Mouse (Mus musculus): ENCODE data around the gene Nmt2. TPM values are rescaled to one million over a fixed set of nuclear protein-coding genes. Genes with fewer than 3 reads are reported as not detected.
A peak's percentile ranks its signal among the peaks of the same experiment; 100 is the strongest.

The Nmt2 gene
- polyA plus RNA-seq, 1 experiment from 2014 or later, result 32.1 TPM

DNA sequence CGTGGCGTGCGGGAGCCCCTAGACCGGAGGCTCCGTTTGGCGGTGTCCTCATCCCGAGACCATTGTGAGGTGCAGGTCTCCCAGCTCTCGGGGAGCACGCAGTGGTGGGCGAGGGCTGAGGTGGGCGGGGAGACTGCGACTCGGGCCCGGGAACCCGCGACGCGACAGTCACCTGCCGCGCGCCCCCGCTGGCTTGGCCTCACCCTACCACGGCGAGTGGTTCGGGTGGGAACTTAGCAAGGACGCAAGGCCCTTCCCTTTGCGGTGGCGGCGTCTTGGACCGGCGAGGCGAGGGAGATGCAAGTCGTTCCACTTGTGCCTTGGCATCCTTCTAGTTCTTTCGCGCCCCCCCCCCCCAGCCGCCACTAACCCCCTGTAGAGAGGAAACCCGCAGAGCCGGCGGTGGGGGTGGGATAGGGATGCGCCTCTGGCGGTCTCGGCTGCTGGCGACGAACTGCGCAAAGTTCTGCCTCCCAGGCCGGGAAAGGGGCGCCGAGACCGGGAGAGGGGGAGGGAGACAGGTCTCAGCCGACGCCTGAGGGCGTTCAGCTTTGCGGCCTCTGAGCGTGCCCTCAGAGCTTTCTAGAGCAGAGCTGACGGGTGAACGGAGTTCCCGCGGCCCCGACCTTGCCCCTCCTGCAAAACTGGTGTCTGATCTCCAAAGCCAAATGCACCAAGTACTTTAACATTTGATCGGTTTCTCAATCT, 615 bp downstream of the Nmt2 start:
- Histone ChIP-seq H3K27me3 (replicated peaks) (no peaks in the 10 kb centered on the region), H3K9ac (peak overlapping the region; percentile 95), H3K4me1 (peaks cover 25% of the 10 kb centered on the region), H3K4me3 (peak overlapping the region; percentile 92), H3K27ac (replicated peaks) (peak overlapping the region; percentile 92), H3K4me2 (peak overlapping the region; percentile 79), H3K36me3 (no peaks in the 10 kb centered on the region), H3K9me3 (no peaks in the 10 kb centered on the region)
- peak; percentile 6; the same call in 1 of the 2 replicates for ATAC-seq (ENCODE audit: extremely low read depth, insufficient number of reproducible peaks, low FRiP score, low TSS enrichment)
- under 1% methylated on average over 54 of the region's 60 CpGs for WGBS

DNA sequence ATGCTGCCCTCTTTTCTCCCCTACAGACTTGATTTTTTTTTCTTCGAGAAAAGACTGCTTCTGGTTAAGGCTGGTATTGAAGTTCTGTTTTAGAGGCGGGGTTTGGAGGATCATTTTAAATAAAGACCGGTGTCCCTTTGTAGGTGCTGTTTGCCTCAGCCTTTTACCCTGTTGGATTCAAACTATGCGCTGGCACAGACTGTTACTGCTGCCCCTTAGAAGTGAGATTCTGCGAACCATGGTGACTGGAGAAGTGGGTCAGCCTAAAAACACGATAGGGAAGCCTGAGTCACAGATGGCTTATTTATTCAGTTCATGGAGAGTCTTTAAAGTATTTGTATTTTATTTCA, 1.1 kb downstream of the Nmt2 start:
- peaks cover 25% of the 10 kb centered on the region for H3K4me1 ChIP-seq
- no peaks in the 10 kb centered on the region for H3K27me3 ChIP-seq (replicated peaks)
- 3% methylated on average over 6 of the region's 6 CpGs for WGBS
- peak overlapping the region; percentile 92 for H3K27ac ChIP-seq (replicated peaks)
- H3K4me3 ChIP-seq, result peak overlapping the region; percentile 92
- ATAC-seq (ENCODE audit: extremely low read depth, insufficient number of reproducible peaks, low FRiP score, low TSS enrichment), result no peak
- no peaks in the 10 kb centered on the region for H3K9me3 ChIP-seq
- H3K36me3 ChIP-seq, result no peaks in the 10 kb centered on the region
- peak overlapping the region; percentile 79 for H3K4me2 ChIP-seq
- peak overlapping the region; percentile 95 for H3K9ac ChIP-seq

DNA sequence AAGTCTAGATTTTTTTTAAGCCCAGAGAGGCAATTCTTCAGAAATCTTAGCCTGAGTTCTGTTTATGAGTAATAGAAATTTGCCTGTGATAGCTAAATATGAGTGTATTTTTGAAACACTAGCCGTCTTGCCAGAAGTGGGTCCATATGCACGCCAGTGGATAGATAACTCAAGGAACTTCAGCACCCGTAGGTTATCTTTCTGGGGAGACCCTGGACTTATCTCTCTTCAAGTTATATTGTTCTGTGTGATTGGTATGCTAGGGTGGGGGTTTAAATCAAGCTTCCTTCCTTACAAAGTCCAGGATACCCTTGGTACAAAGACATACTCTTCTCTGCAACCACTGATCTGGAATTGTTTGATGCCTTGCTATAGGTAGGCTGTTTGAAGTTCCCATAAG, 1.7 kb downstream of the Nmt2 start:
- peak overlapping the region; percentile 92 for H3K4me3 ChIP-seq
- 12% methylated on average over 3 of the region's 3 CpGs for WGBS
- H3K27ac ChIP-seq (replicated peaks), result peak overlapping the region; percentile 92; the same call in 1 of the 2 replicates
- ATAC-seq (ENCODE audit: extremely low read depth, insufficient number of reproducible peaks, low FRiP score, low TSS enrichment), result no peak
- no peaks in the 10 kb centered on the region for H3K36me3 ChIP-seq
- H3K4me1 ChIP-seq, result peaks cover 25% of the 10 kb centered on the region
- H3K4me2 ChIP-seq, result peak overlapping the region; percentile 79
- no peaks in the 10 kb centered on the region for H3K27me3 ChIP-seq (replicated peaks)
- no peaks in the 10 kb centered on the region for H3K9me3 ChIP-seq
- H3K9ac ChIP-seq, result peak overlapping the region; percentile 95

DNA sequence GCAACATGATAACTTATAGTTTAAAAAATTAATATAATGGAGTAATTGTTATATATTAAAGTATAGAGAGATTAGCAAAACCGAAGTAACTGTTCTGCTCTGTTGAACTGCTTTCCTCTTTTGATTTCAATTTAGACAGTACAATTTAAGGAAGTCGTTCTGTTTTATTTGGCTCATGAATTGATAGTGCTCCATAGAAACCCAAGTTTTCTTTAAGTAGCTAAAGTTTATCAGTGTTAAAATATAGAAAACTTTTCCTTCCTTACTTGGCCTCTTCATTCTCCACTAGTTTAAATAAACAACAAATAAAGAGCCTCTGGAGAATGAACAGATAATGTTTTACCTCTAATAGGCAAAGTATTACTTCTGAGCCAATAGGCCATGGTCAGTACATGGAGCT, 2.2 kb downstream of the Nmt2 start:
- Histone ChIP-seq H3K27ac (replicated peaks) (no peak overlapping the region), H3K4me2 (peak overlapping the region; percentile 79), H3K4me3 (peak overlapping the region; percentile 92), H3K9me3 (no peaks in the 10 kb centered on the region), H3K9ac (no peak overlapping the region), H3K36me3 (no peaks in the 10 kb centered on the region), H3K4me1 (peaks cover 25% of the 10 kb centered on the region), H3K27me3 (replicated peaks) (no peaks in the 10 kb centered on the region)
- ATAC-seq (ENCODE audit: extremely low read depth, insufficient number of reproducible peaks, low FRiP score, low TSS enrichment), result no peak
- 49% methylated on average over 2 of the region's 2 CpGs for WGBS

DNA sequence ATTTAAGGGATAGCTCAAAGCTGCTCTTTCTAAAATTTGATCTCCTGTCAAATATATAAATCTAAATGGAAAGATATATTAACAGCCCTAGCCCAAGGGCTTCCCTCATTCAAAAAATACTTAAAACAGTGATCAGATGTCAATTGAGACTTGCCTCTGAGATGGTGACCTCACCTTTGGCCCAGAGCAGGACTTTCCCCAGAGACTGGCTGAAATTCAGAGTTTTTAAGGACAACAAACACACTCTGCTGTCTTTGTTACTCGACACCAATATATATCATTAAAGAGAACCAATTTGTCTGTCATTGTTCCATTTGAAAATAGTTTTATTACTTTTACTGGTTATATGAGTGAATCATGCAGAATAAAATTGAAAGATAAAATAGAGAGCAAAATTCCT, 5.6 kb downstream of the Nmt2 start:
- Histone ChIP-seq H3K4me2 (no peak overlapping the region), H3K27me3 (replicated peaks) (no peaks in the 10 kb centered on the region), H3K9me3 (no peaks in the 10 kb centered on the region), H3K4me3 (no peak overlapping the region), H3K36me3 (no peaks in the 10 kb centered on the region), H3K9ac (no peak overlapping the region), H3K27ac (replicated peaks) (no peak overlapping the region), H3K4me1 (peaks cover 21% of the 10 kb centered on the region)
- 76% methylated on average over 1 of the region's 1 CpGs for WGBS
- ATAC-seq (ENCODE audit: extremely low read depth, insufficient number of reproducible peaks, low FRiP score, low TSS enrichment), result no peak

DNA sequence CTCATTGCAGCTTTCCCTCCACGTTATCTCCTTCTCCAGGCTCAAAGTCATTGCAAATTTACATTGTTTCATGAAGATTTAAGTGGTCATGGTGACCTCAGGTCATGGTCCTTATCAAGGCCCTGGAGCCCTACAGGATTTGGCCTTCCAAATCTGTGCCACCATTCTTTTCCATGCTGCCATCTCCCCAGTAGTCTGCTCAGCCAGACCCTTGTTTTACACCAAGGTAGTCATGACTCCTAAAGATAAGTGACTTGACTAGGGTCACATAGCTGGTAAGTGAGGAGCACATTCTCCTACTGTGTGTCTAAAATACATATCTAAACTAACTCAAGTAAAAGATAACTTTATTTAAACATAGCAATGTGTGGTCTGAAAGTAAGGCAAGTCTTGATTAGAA, 8.2 kb downstream of the Nmt2 start:
- 64% methylated on average over 1 of the region's 1 CpGs for WGBS
- Histone ChIP-seq H3K27me3 (replicated peaks) (no peaks in the 10 kb centered on the region), H3K27ac (replicated peaks) (no peak overlapping the region), H3K4me2 (no peak overlapping the region), H3K4me3 (no peak overlapping the region), H3K9ac (no peak overlapping the region), H3K9me3 (no peaks in the 10 kb centered on the region), H3K4me1 (peaks cover 6% of the 10 kb centered on the region; the same call in 1 of the 2 replicates), H3K36me3 (no peaks in the 10 kb centered on the region)
- ATAC-seq (ENCODE audit: extremely low read depth, insufficient number of reproducible peaks, low FRiP score, low TSS enrichment), result no peak

DNA sequence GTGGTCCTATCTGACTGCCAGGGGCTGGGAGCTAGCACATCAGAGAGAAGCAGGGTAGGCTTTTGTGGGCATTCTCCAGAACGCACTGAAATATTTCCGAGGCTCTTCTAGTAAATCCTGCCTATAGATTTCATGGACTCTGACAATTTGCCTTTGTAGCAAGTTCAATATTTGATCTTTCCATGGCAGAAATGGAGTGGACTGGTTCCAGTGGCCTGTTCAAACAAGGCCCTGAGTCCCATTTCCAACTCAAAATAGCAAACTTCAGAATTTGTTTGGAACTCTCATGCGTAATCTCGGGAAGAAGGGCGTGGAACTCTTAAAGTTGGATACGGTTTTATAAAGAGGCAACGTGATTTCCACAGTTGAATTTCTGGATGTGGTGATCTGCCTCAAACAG, 11.8 kb downstream of the Nmt2 start:
- H3K27me3 ChIP-seq (replicated peaks), result no peaks in the 10 kb centered on the region
- no peak overlapping the region for H3K27ac ChIP-seq (replicated peaks)
- no peak overlapping the region for H3K4me3 ChIP-seq
- H3K9ac ChIP-seq, result no peak overlapping the region
- no peak overlapping the region for H3K4me2 ChIP-seq
- H3K36me3 ChIP-seq, result no peaks in the 10 kb centered on the region
- peaks cover 11% of the 10 kb centered on the region for H3K4me1 ChIP-seq
- WGBS, result 92% methylated on average over 7 of the region's 7 CpGs
- ATAC-seq (ENCODE audit: extremely low read depth, insufficient number of reproducible peaks, low FRiP score, low TSS enrichment), result no peak
- no peaks in the 10 kb centered on the region for H3K9me3 ChIP-seq

DNA sequence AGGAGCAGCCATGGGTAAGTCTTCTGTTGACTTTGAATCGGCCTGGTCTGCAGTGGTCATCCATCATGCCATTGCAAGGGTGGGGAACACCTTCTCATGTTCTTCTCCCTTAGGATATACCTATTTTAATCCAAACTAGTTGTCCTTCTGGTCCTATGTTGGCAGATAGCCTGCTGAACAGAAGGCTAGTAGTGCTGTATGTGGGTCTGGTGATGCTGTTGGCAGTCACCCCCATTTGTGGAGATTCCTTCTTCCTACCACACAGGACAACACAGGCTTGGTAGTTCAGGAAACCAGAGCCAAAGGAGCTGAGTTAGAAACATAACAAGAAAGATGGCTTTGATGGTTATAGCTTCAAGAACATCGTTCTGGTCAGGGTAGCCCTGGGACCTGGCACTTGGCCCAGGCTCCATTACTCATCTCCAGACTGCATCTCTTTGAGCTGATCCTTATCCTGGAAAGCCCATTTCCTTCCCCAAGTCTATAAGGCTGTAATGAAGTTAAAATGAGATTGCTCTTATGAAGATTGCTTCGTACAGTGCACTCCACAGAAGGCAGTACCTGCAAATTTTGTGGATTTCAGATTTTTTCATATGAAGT, 21.5 kb downstream of the Nmt2 start:
- no peak overlapping the region for H3K4me3 ChIP-seq
- H3K27me3 ChIP-seq (replicated peaks), result no peaks in the 10 kb centered on the region
- H3K9me3 ChIP-seq, result no peaks in the 10 kb centered on the region
- H3K27ac ChIP-seq (replicated peaks), result no peak overlapping the region
- H3K4me2 ChIP-seq, result no peak overlapping the region
- H3K4me1 ChIP-seq, result no peaks in the 10 kb centered on the region
- peaks cover 35% of the 10 kb centered on the region for H3K36me3 ChIP-seq
- 82% methylated on average over 3 of the region's 3 CpGs for WGBS
- no peak for ATAC-seq (ENCODE audit: extremely low read depth, insufficient number of reproducible peaks, low FRiP score, low TSS enrichment)
- no peak overlapping the region for H3K9ac ChIP-seq

DNA sequence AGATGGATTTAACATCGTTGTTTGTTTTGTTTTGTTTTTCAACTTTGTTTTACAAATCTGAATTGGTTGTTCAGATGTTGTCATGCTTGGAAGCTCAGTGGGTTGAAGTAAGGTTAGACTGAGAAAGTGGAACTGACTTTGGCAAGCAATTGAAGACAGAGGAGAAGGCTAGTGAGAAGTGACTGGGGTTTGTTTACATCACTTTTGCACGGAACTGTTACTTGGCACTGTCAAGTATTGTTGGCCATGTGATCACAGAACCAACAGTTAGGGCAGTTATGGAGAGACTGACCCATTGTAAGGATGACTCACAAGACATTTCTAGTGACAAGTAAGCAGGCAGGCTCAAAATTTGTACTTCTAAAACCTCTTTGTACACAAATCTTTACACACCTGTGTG, 39.1 kb downstream of the Nmt2 start:
- Histone ChIP-seq H3K4me1 (0 out of 2 replicates have a peak, but pooled peaks cover 3% of the 10 kb centered on the region), H3K27ac (replicated peaks) (no peak overlapping the region), H3K36me3 (peaks cover 91% of the 10 kb centered on the region), H3K27me3 (replicated peaks) (no peaks in the 10 kb centered on the region), H3K4me2 (no peak overlapping the region), H3K4me3 (no peak overlapping the region), H3K9ac (no peak overlapping the region), H3K9me3 (no peaks in the 10 kb centered on the region)
- no peak for ATAC-seq (ENCODE audit: extremely low read depth, insufficient number of reproducible peaks, low FRiP score, low TSS enrichment)
- whole genome bisulfite sequencing, result 76% methylated on average over 2 of the region's 2 CpGs

DNA sequence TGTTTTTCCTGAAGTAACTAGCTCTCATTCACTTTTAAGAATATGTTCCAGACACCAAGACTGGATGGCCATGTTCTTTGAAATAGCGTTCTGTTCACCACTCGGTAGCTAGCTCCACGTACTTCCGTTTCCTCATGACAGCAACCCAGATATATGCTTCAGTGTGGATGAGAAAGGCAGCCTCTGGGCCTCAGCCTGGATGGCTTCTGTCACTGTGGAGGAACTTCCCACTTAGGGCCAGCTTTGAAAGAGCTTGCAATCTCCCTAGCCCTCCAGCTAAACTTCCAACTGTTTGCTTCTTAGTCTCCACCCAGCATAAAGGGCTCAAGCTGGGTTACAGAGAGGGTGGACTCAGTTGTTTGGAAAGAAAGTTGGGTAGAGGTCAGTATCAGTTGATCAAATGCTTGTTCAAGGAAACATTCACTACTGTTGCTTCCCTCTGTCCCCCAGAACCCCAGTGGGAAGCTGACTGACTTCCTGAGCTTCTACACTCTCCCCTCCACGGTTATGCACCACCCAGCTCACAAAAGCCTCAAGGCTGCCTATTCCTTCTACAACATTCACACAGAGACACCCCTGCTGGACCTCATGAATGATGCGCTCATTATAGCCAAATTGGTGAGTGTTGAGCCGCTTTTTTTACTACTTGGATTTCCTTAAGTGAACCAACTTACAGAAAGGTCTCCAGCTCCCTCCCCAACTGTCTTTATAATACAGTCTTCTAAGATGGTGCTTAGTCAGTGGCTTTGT, 40.5 kb downstream of the Nmt2 start:
- WGBS, result 89% methylated on average over 7 of the region's 7 CpGs
- H3K36me3 ChIP-seq, result peaks cover 91% of the 10 kb centered on the region
- H3K4me3 ChIP-seq, result no peak overlapping the region
- no peak for ATAC-seq (ENCODE audit: extremely low read depth, insufficient number of reproducible peaks, low FRiP score, low TSS enrichment)
- H3K9ac ChIP-seq, result no peak overlapping the region
- H3K4me1 ChIP-seq, result 0 out of 2 replicates have a peak, but pooled peaks cover 3% of the 10 kb centered on the region
- no peaks in the 10 kb centered on the region for H3K27me3 ChIP-seq (replicated peaks)
- H3K4me2 ChIP-seq, result no peak overlapping the region
- no peaks in the 10 kb centered on the region for H3K9me3 ChIP-seq
- H3K27ac ChIP-seq (replicated peaks), result no peak overlapping the region

DNA sequence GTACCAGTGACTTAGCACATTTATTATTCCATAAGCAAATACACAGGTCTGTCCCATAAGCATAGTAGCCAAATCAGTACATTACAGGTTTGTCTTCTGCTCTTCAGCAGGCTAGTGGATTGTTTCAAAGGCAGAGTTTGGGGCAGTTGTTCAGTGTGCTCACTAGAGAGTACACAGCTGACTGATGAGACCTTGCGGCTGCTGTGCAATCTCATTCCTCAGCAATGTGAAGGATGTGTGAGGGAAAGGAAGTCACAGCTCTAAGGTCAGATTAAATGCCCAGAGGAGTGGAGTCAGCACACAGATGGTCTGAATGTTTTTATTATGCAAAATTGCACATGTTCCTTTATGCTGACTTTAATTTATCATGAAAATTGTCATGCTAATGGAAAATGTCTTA, 42.5 kb downstream of the Nmt2 start:
- no peak overlapping the region for H3K9ac ChIP-seq

More for the DNA sequence above, 42.5 kb downstream of the Nmt2 start:
- Histone ChIP-seq H3K4me3 (no peak overlapping the region), H3K36me3 (peaks cover 83% of the 10 kb centered on the region), H3K27me3 (replicated peaks) (no peaks in the 10 kb centered on the region), H3K4me1 (peaks cover 12% of the 10 kb centered on the region), H3K4me2 (no peak overlapping the region), H3K27ac (replicated peaks) (no peak overlapping the region), H3K9me3 (no peaks in the 10 kb centered on the region)
- 52% methylated on average over 1 of the region's 1 CpGs for WGBS
- ATAC-seq (ENCODE audit: extremely low read depth, insufficient number of reproducible peaks, low FRiP score, low TSS enrichment), result no peak

All from heart, embryonic 13.5 days (tissue).